Mouse (Mus musculus) cerebellum, adult 2 months (tissue): ENCODE measurements around the gene Cstb.
A peak's percentile ranks its signal among the peaks of the same experiment; 100 is the strongest.

Experiments
- CTCF ChIP-seq: fragments of 200-500 bp; IDR thresholded peaks from 2 replicates; pipeline ENCODE4 v1.5.1; 2011; ENCODE audit warnings: low read depth, mild to moderate bottlenecking, control low read depth, low read length, moderate library complexity, borderline replicate concordance; ENCODE audit not compliant: insufficient read depth
- POLR2A ChIP-seq: fragments of 200-500 bp; IDR thresholded peaks from 2 replicates; pipeline ENCODE4 v1.6.1; 2011; ENCODE audit warnings: low read length, control low read depth, borderline replicate concordance; ENCODE audit not compliant: insufficient read depth

- TF ChIP-seq CTCF = no peak
- peak; percentile 95 for TF ChIP-seq POLR2A
Measured at GRCm38 (mm10) chr10:78464792-78465207, 39.3 kb downstream of the Cstb start, which contains the start of gene Pdxk.
